Mouse (Mus musculus): ENCODE measurements around the gene Cdk14.

DNA sequence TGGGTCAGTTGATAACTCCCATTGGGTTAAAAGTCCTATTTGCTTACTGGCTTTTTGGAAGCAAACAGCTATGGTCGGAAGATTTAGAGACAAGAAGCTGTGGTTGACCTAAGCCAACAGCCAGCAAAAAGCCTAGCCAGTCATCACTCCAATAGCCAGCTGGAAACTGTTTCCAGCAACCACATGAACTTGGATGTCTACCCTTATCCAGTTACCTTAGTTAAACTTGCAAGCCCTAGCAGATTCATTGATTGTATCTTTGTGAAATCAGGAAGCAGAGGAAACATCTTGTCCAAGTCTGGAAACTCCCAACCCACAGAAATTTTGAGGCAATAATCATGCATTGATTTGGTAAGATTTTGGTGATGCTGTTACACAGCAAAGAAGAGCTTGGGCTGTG lies 458.5 kb downstream of the Cdk14 start:
- TF ChIP-seq CTCF (IDR thresholded peaks at IDR 0.05; ENCODE audit: borderline replicate concordance, insufficient read depth, low read depth, low read length) (no peak), POLR2A (IDR thresholded peaks at IDR 0.05; ENCODE audit: borderline replicate concordance, insufficient read depth, low read length) (no peak)

All from cerebellum, adult 2 months (tissue).